Mouse (Mus musculus) CH12.LX (cell line): ENCODE results near the gene Nav3.

Experiments used
- BHLHE40 ChIP-seq: IDR thresholded peaks from 2 replicates; pipeline ENCODE4 v1.6.1; 2011; ENCODE audit warnings: mild to moderate bottlenecking, low read depth, low read length, improper control_type of control experiment
- CHD1 ChIP-seq: IDR thresholded peaks from 2 replicates; pipeline ENCODE4 v1.6.1; 2012; ENCODE audit warnings: low read depth, low read length, improper control_type of control experiment, inconsistent platforms
- CTCF ChIP-seq, 2 experiments: IDR thresholded peaks in 1 of 2; conservative IDR thresholded peaks in 1 of 2; 2 replicates each; pipeline ENCODE4 v1.5.1; 2011 to 2012; ENCODE audit warnings: low read depth in 2 of 2, low read length in 2 of 2, improper control_type of control experiment in 1 of 2, inconsistent platforms in 1 of 2, mild to moderate bottlenecking in 1 of 2, moderate library complexity in 1 of 2
- JUN ChIP-seq: IDR thresholded peaks from 2 replicates; pipeline ENCODE4 v1.6.1; 2011; ENCODE audit warnings: low read depth, mild to moderate bottlenecking, low read length, improper control_type of control experiment, moderate library complexity; ENCODE audit not compliant: insufficient read depth
- JUND ChIP-seq: conservative IDR thresholded peaks from 2 replicates; pipeline ENCODE4 v1.6.1; 2011; ENCODE audit warnings: low read depth, low read length, improper control_type of control experiment
- POLR2AphosphoS2 ChIP-seq: IDR thresholded peaks from 2 replicates; pipeline ENCODE4 v1.6.1; 2011; ENCODE audit warnings: low read depth, low read length, improper control_type of control experiment

DNA sequence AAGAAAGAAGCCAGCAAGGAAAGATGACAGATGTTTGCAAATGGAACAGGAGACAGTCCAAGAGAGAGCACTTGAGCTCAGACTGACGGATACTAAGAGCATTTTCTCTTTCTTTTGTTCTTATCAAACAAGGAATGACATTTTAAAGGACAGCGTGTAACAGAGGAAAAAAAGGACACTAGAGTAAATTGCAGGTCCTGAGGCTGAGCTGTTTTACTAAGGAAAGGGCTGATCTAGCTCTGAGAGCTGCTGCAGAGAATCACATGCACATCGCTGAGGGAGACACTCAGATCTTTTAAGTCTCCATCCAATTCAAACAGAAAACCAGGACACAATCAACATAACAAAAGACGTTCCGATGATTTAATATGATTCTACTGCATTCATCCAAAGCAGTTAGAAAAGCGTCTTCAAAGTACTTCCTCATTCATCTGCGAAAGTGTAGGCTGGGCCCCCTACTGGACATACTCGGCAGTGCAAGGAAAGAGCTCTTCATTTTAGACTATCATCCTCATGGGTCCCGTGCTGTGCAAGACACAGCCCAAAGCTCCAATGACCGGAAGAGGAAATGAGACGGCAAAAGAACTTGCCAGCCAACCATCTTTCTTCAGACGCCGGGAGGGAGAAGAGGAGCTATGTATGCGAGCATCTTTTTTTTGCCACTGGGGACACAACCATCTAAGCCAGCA is 791.2 kb downstream of the Nav3 start:
- TF ChIP-seq CTCF (conservative IDR thresholded peaks at IDR 0.05 in 1 of 2, IDR thresholded peaks at IDR 0.05 in 1 of 2; ENCODE audit: low read depth in 2 of 2, low read length in 2 of 2) (peak; percentile 57 to 87), CHD1 (no peak), POLR2AphosphoS2 (no peak), JUND (no peak), BHLHE40 (no peak), JUN (no peak)
